Mouse (Mus musculus) heart, embryonic 16.5 days (tissue): Measurements from ENCODE around the gene Btbd11. TPM values are rescaled to one million over a fixed set of nuclear protein-coding genes. Genes with fewer than 3 reads are reported as not detected.

Experiments used
- ATAC-seq: fragments of 200-750 bp; cut with Nextera tagmentation; replicated peaks from 2 replicates; pipeline ENCODE4 v1.8.0; 2017; ENCODE audit warnings: moderate number of reproducible peaks; ENCODE audit not compliant: insufficient read depth, low FRiP score; ENCODE audit errors: extremely low read depth
- H3K27ac ChIP-seq: fragments of 300-500 bp; sonication (generic); 2 replicates; pipeline ENCODE4 v1.5.1; 2014; ENCODE audit warnings: mild to moderate bottlenecking, low read length, control low read depth, moderate library complexity
- H3K27me3 ChIP-seq: fragments of 300-500 bp; sonication (generic); 2 replicates; pipeline ENCODE4 v1.6.1; 2014; ENCODE audit warnings: low read length, mixed read lengths; ENCODE audit not compliant: control insufficient read depth, insufficient read depth
- H3K36me3 ChIP-seq: fragments of 300-500 bp; sonication (generic); 2 replicates; pipeline ENCODE4 v1.6.1; 2014; ENCODE audit not compliant: control insufficient read depth, insufficient read depth
- H3K4me1 ChIP-seq: fragments of 300-500 bp; sonication (generic); 2 replicates; pipeline ENCODE4 v1.6.1; 2014; ENCODE audit warnings: low read length, mixed read lengths; ENCODE audit not compliant: control insufficient read depth, insufficient read depth
- H3K4me2 ChIP-seq: fragments of 300-500 bp; sonication (generic); 2 replicates; pipeline ENCODE4 v1.6.1; 2014; ENCODE audit warnings: low read depth, mild to moderate bottlenecking, control low read depth, low read length
- H3K4me3 ChIP-seq: fragments of 300-500 bp; sonication (generic); 2 replicates; pipeline ENCODE4 v1.5.1; 2014; ENCODE audit warnings: mild to moderate bottlenecking, control low read depth, low read length
- H3K9ac ChIP-seq: fragments of 300-500 bp; sonication (generic); 2 replicates; pipeline ENCODE4 v1.6.1; 2014; ENCODE audit warnings: low read length, control low read depth
- H3K9me3 ChIP-seq: fragments of 300-500 bp; sonication (generic); replicated peaks from 2 replicates; pipeline ENCODE4 v1.6.1; 2016; ENCODE audit warnings: low read length; ENCODE audit not compliant: control insufficient read depth
- WGBS: fragments of 180-500 bp; shearing (Covaris S2); extraction: QIAGEN DNeasy Blood & Tissue Kit; methylation state at CpG from one replicate; pipeline ENCODE4 v1.1.7; 2014; 5-methylcytosine and 5-hydroxymethylcytosine counted together
- polyA plus RNA-seq: library from polyadenylated mRNA; unstranded; fragments of >200 nt; fragmentation: Nextera tagmentation; extraction: Ambion mirVana; gene quantifications from 2 replicates; pipeline ENCODE4 v1.2.1, GENCODE M21; 2015

The Btbd11 gene
- polyA plus RNA-seq, 1 experiment from 2014 or later, result 3.2 TPM

GRCm38 (mm10) chr10:85465516-85466408 is 79.1 kb downstream of the Btbd11 start:
- Histone ChIP-seq H3K27ac (no peak overlapping the region), H3K9ac (no peak overlapping the region), H3K4me2 (no peak overlapping the region), H3K4me1 (no peaks in the 10 kb centered on the region), H3K27me3 (no peaks in the 10 kb centered on the region; the same call in 1 of the 2 replicates), H3K36me3 (no peaks in the 10 kb centered on the region), H3K9me3 (no peaks in the 10 kb centered on the region), H3K4me3 (no peak overlapping the region)
- 85% methylated on average over 13 of the region's 13 CpGs for WGBS
- no peak for ATAC-seq

- no peak overlapping the region for H3K4me2 ChIP-seq
- H3K36me3 ChIP-seq, result no peaks in the 10 kb centered on the region
- H3K9me3 ChIP-seq, result no peaks in the 10 kb centered on the region
- no peak overlapping the region for H3K4me3 ChIP-seq
- 59% methylated on average over 8 of the region's 8 CpGs for WGBS
- no peak for ATAC-seq
- no peak overlapping the region for H3K9ac ChIP-seq
- H3K27ac ChIP-seq, result no peak overlapping the region
- H3K4me1 ChIP-seq, result no peaks in the 10 kb centered on the region
- H3K27me3 ChIP-seq, result no peaks in the 10 kb centered on the region; the same call in 1 of the 2 replicates
These were observed 79.8 kb downstream of the Btbd11 start for GRCm38 (mm10) chr10:85466409-85466761.

GRCm38 (mm10) chr10:85467393-85467792 is 80.8 kb downstream of the Btbd11 start:
- 43% methylated on average over 7 of the region's 7 CpGs for WGBS
- Histone ChIP-seq H3K9me3 (no peaks in the 10 kb centered on the region), H3K4me1 (no peaks in the 10 kb centered on the region), H3K27ac (no peak overlapping the region), H3K27me3 (no peaks in the 10 kb centered on the region; the same call in 1 of the 2 replicates), H3K9ac (no peak overlapping the region), H3K36me3 (no peaks in the 10 kb centered on the region), H3K4me3 (no peak overlapping the region), H3K4me2 (no peak overlapping the region)
- ATAC-seq, result no peak

- no peaks in the 10 kb centered on the region for H3K36me3 ChIP-seq
- 72% methylated on average over 4 of the region's 4 CpGs for WGBS
- no peak overlapping the region for H3K9ac ChIP-seq
- no peaks in the 10 kb centered on the region; the same call in 1 of the 2 replicates for H3K27me3 ChIP-seq
- H3K27ac ChIP-seq, result no peak overlapping the region
- no peak overlapping the region for H3K4me3 ChIP-seq
- no peaks in the 10 kb centered on the region for H3K4me1 ChIP-seq
- ATAC-seq, result no peak
- no peak overlapping the region for H3K4me2 ChIP-seq
- H3K9me3 ChIP-seq, result no peaks in the 10 kb centered on the region
These were observed 81.9 kb downstream of the Btbd11 start for GRCm38 (mm10) chr10:85468527-85468926.

GRCm38 (mm10) chr10:85469341-85469740 is 82.7 kb downstream of the Btbd11 start:
- Histone ChIP-seq H3K27ac (no peak overlapping the region), H3K27me3 (no peaks in the 10 kb centered on the region; the same call in 1 of the 2 replicates), H3K9ac (no peak overlapping the region), H3K9me3 (no peaks in the 10 kb centered on the region), H3K36me3 (no peaks in the 10 kb centered on the region), H3K4me2 (no peak overlapping the region), H3K4me3 (no peak overlapping the region), H3K4me1 (no peaks in the 10 kb centered on the region)
- ATAC-seq, result no peak
- 67% methylated on average over 5 of the region's 5 CpGs for WGBS

GRCm38 (mm10) chr10:85473265-85473664 is 86.7 kb downstream of the Btbd11 start:
- Histone ChIP-seq H3K4me1 (no peaks in the 10 kb centered on the region), H3K9ac (no peak overlapping the region), H3K27ac (no peak overlapping the region), H3K36me3 (no peaks in the 10 kb centered on the region), H3K27me3 (no peaks in the 10 kb centered on the region), H3K9me3 (no peaks in the 10 kb centered on the region), H3K4me3 (no peak overlapping the region), H3K4me2 (no peak overlapping the region)
- ATAC-seq, result no peak
- 49% methylated on average over 4 of the region's 4 CpGs for WGBS

GRCm38 (mm10) chr10:85473871-85474270 is 87.3 kb downstream of the Btbd11 start:
- Histone ChIP-seq H3K27ac (no peak overlapping the region), H3K9ac (no peak overlapping the region), H3K36me3 (no peaks in the 10 kb centered on the region), H3K9me3 (no peaks in the 10 kb centered on the region), H3K4me1 (no peaks in the 10 kb centered on the region), H3K4me2 (no peak overlapping the region), H3K27me3 (no peaks in the 10 kb centered on the region), H3K4me3 (no peak overlapping the region)
- ATAC-seq, result no peak
- WGBS, result 47% methylated on average over 3 of the region's 3 CpGs

GRCm38 (mm10) chr10:85475642-85476345 is 89.2 kb downstream of the Btbd11 start:
- Histone ChIP-seq H3K36me3 (no peaks in the 10 kb centered on the region), H3K4me2 (no peak overlapping the region), H3K27ac (no peak overlapping the region), H3K4me3 (no peak overlapping the region), H3K9ac (no peak overlapping the region), H3K27me3 (no peaks in the 10 kb centered on the region), H3K4me1 (no peaks in the 10 kb centered on the region), H3K9me3 (no peaks in the 10 kb centered on the region)
- ATAC-seq, result no peak
- WGBS, result 84% methylated on average over 9 of the region's 9 CpGs

GRCm38 (mm10) chr10:85479959-85480625 is 93.5 kb downstream of the Btbd11 start:
- H3K27me3 ChIP-seq, result no peaks in the 10 kb centered on the region
- no peak overlapping the region for H3K9ac ChIP-seq
- no peak for ATAC-seq
- no peaks in the 10 kb centered on the region for H3K9me3 ChIP-seq
- 34% methylated on average over 6 of the region's 6 CpGs for WGBS
- no peak overlapping the region for H3K4me2 ChIP-seq
- H3K4me1 ChIP-seq, result no peaks in the 10 kb centered on the region
- no peak overlapping the region for H3K27ac ChIP-seq
- H3K4me3 ChIP-seq, result no peak overlapping the region
- H3K36me3 ChIP-seq, result no peaks in the 10 kb centered on the region
